8 mouse cellular contexts compared by ENCODE assay signal in genomic region chr15:77799491-77800474, GRCm38 (mm10). TPM values are rescaled to one million over a fixed set of nuclear protein-coding genes. Genes with fewer than 3 reads are reported as not detected.
A peak's percentile ranks its signal among the peaks of the same experiment; 100 is the strongest.
DNase-seq lines count a peak whose midpoint lies in the region; ATAC-seq and TF ChIP-seq lines count a peak whose summit lies in the region.

No protein-coding gene starts in this region.

- intact Hi-C loops in left cerebral cortex, adult 2 months (cut with DNase I): loop anchor here (5.0 kb wide), 1 partner anchor 43 kb away; the partner anchor contains the start of gene Myh9

- H3K4me2 ChIP-seq in hindbrain, postnatal 0 days (ENCODE audit: low read depth, low read length): no peak overlapping the region

- no peaks in the 10 kb centered on the region for H3K27me3 ChIP-seq in hindbrain, postnatal 0 days (ENCODE audit: insufficient read depth, low read length)

- no peak overlapping the region for H3K9ac ChIP-seq in hindbrain, postnatal 0 days (replicated peaks; ENCODE audit: low read length)

- 74% methylated on average over 8 of the region's 8 CpGs for WGBS in bone marrow, adult 2 months
- 90% methylated on average over 8 of the region's 8 CpGs for WGBS in hindbrain, postnatal 0 days
- WGBS in olfactory bulb, adult 2 months: 83% methylated on average over 8 of the region's 8 CpGs

- ATAC-seq in hindbrain, postnatal 0 days: no peak

- H3K4me3 ChIP-seq in left cerebral cortex, adult 2 months: no peak overlapping the region
- no peak overlapping the region for H3K4me3 ChIP-seq in bone marrow, adult 2 months (replicated peaks; ENCODE audit: control insufficient read depth, low read depth, low read length)
- H3K4me3 ChIP-seq in hindbrain, postnatal 0 days (ENCODE audit: low read length): no peak overlapping the region
- no peak overlapping the region for H3K4me3 ChIP-seq in olfactory bulb, adult 2 months (ENCODE audit: insufficient read depth, low read depth, low read length)

- H3K36me3 ChIP-seq in hindbrain, postnatal 0 days (ENCODE audit: insufficient read depth, low read length): peaks cover 3% of the 10 kb centered on the region; the same call in 1 of the 2 replicates

- H3K4me1 ChIP-seq in bone marrow, adult 2 months (ENCODE audit: control insufficient read depth, insufficient read depth, low read length): peaks cover 27% of the 10 kb centered on the region
- H3K4me1 ChIP-seq in hindbrain, postnatal 0 days (ENCODE audit: insufficient read depth, low read length): peaks cover 14% of the 10 kb centered on the region
- H3K4me1 ChIP-seq in olfactory bulb, adult 2 months (ENCODE audit: control insufficient read depth, insufficient read depth, low read length): peaks cover 75% of the 10 kb centered on the region

- no peaks in the 10 kb centered on the region for H3K9me3 ChIP-seq in hindbrain, postnatal 0 days (ENCODE audit: low read length)

- no peak for DNase-seq in left cerebral cortex, adult 2 months (ENCODE audit: extremely low spot score in 1 of 2, low spot score in 2 of 2)
- DNase-seq in left cerebral cortex, adult 8-10 months (ENCODE audit: low spot score in 2 of 2): no peak
- DNase-seq in hindbrain, postnatal 0 days (ENCODE audit: low spot score): no peak
- no peak for DNase-seq in frontal cortex, adult 2 months (ENCODE audit: extremely low spot score in 1 of 2, low spot score in 1 of 2)
- no peak for DNase-seq in testis, postnatal 14 days (ENCODE audit: low spot score)
- no peak for DNase-seq in B cell, adult 2 months

- H3K27ac ChIP-seq in left cerebral cortex, adult 2 months: peak overlapping the region; percentile 86
- H3K27ac ChIP-seq in bone marrow, adult 2 months (ENCODE audit: control insufficient read depth, insufficient read depth, low read depth, low read length, poor library complexity): peak overlapping the region; percentile 11; the same call in 1 of the 2 replicates
- H3K27ac ChIP-seq in hindbrain, postnatal 0 days: peak overlapping the region; percentile 70; the same call in 1 of the 2 replicates
- peak overlapping the region; percentile 86 for H3K27ac ChIP-seq in olfactory bulb, adult 2 months (ENCODE audit: insufficient read depth, low read depth, low read length)

- no peak for TF ChIP-seq POLR2A in bone marrow, adult 2 months (IDR thresholded peaks at IDR 0.05; ENCODE audit: borderline replicate concordance, control insufficient read depth, low read depth, low read length)
- TF ChIP-seq POLR2A in olfactory bulb, adult 2 months (IDR thresholded peaks at IDR 0.05; ENCODE audit: insufficient read depth, low read depth, low read length): no peak

- TF ChIP-seq CTCF in left cerebral cortex, adult 2 months (IDR thresholded peaks at IDR 0.05): no peak
- TF ChIP-seq CTCF in bone marrow, adult 2 months (IDR thresholded peaks at IDR 0.05; ENCODE audit: control insufficient read depth, insufficient read depth, low read length): no peak
- no peak for TF ChIP-seq CTCF in hindbrain, postnatal 0 days (IDR thresholded peaks at IDR 0.05; ENCODE audit: low read depth)
- no peak for TF ChIP-seq CTCF in olfactory bulb, adult 2 months (IDR thresholded peaks at IDR 0.05; ENCODE audit: insufficient read depth, low read depth, low read length)

RNA-seq across cellular contexts. Expression of gene Myh9, which starts 42.2 kb away (rescaled TPM):
- 10 to 100 TPM; 81.2 to 91.4 TPM for total RNA-seq in left cerebral cortex, adult 2 months (2021)
- total RNA-seq in left cerebral cortex, adult 8-10 months (2022): 10 to 100 TPM; 65.9 to 77.7 (median 71.1) TPM
- polyA plus RNA-seq in bone marrow, adult 2 months (2011; ENCODE audit: insufficient read depth, insufficient read length, low replicate concordance, missing spikeins): 264 and 399 TPM in 2 replicates
- 29.4 and 33.6 TPM in 2 replicates for total RNA-seq in hindbrain, postnatal 0 days (2014; rRNA removed)
- 8.4 and 9.1 TPM in 2 replicates for polyA plus RNA-seq in hindbrain, postnatal 0 days (2015; fragmentation: Nextera tagmentation; extraction: Ambion mirVana)
- 307 and 350 TPM in 2 replicates for polyA plus RNA-seq in olfactory bulb, adult 2 months (2012; ENCODE audit: insufficient read depth, insufficient read length, low replicate concordance, missing spikeins)
- polyA plus RNA-seq in frontal cortex, adult 2 months (2012; rRNA removed): 34.4 and 38.7 TPM in 2 replicates

RNA-seq across cellular contexts. Expression of gene Apol8, which starts 43.0 kb away (rescaled TPM):
- 1 to 10 TPM; 5.1 to 5.8 TPM for total RNA-seq in left cerebral cortex, adult 2 months (2021)
- 1 to 10 TPM; 6.6 to 8.0 (median 7.3) TPM for total RNA-seq in left cerebral cortex, adult 8-10 months (2022)
- 47.8 and 48.7 TPM in 2 replicates for polyA plus RNA-seq in bone marrow, adult 2 months (2011; ENCODE audit: insufficient read depth, insufficient read length, low replicate concordance, missing spikeins)
- 0.50 and 0.84 TPM in 2 replicates for total RNA-seq in hindbrain, postnatal 0 days (2014; rRNA removed)
- polyA plus RNA-seq in hindbrain, postnatal 0 days (2015; fragmentation: Nextera tagmentation; extraction: Ambion mirVana): 0.35 and 0.50 TPM in 2 replicates
- polyA plus RNA-seq in olfactory bulb, adult 2 months (2012; ENCODE audit: insufficient read depth, insufficient read length, low replicate concordance, missing spikeins): not detected in 2 replicates
- 4.0 and 5.2 TPM in 2 replicates for polyA plus RNA-seq in frontal cortex, adult 2 months (2012; rRNA removed)

Comparison
In these comparisons a context has a peak if more than half of its experiments do, and no peak if none do; other contexts are left out.
1. H3K27ac ChIP-seq: peak in every context shown above with its lines; median percentile 86 in left cerebral cortex, adult 2 months; 86 in olfactory bulb, adult 2 months; 70 in hindbrain, postnatal 0 days; 11 in bone marrow, adult 2 months.